Mouse (Mus musculus) right cerebral cortex, postnatal 4 days (tissue): ENCODE data around the gene Txn2.
A peak's percentile ranks its signal among the peaks of the same experiment; 100 is the strongest.

ENCODE experiments used
- DNase-seq: peaks from one replicate; pipeline ENCODE4 v3.0.0-alpha.2; 2022

The Txn2 gene

DNA sequence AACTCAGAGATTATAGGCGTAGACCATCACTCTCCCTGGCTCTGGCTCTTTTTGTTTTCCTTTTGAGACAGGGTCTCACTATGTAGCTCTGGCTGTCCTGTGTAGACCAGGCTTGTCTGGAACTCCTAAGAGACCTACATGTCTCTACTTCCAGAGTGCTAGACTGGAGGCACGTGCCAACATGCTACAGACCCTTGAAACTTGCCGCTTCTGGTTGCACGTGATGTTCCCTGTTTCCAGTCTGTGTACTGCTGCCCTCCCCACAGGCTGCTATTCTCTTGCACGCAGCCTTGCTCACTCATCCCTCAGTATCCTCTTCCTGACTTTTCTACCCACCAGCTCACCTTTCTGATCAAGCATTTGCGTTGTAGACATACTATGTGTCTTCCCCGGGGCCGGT lies 22.7 kb downstream of the Txn2 start:
- no peak for DNase-seq

- peak; percentile 34 for DNase-seq
These were observed 23.4 kb downstream of the Txn2 start for GRCm38 (mm10) chr15:77905275-77905970.

- no peak for DNase-seq
These were observed 24.4 kb downstream of the Txn2 start for GRCm38 (mm10) chr15:77904363-77904892.

- DNase-seq = no peak
These were observed 25.6 kb downstream of the Txn2 start for GRCm38 (mm10) chr15:77903176-77903575.

- no peak for DNase-seq
These were observed 33.9 kb downstream of the Txn2 start for GRCm38 (mm10) chr15:77894926-77895325.

DNA sequence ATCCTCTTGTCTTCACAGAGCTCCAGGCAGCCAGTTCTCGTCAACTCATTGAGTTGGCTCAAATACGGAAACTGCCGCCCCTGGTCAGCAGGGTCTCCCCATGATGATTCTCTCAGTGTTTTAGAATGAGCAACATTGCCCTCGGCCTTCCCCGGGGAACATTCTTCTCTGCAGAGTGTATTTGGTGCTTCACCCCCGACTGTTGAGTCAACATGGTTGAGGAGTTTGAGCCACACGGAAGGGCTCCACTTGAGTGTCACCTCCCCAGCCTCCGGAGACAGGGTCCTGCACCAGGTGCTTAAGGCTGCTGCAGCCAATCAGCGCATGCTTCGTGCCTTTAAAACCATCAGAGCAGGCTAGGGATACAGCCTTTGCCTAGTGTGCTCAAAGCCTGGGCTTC lies 35.5 kb downstream of the Txn2 start:
- DNase-seq = no peak

GRCm38 (mm10) chr15:77892420-77892819 lies 36.4 kb downstream of the Txn2 start:
- no peak for DNase-seq

GRCm38 (mm10) chr15:77891766-77892165 lies 37.0 kb downstream of the Txn2 start:
- no peak for DNase-seq

DNA sequence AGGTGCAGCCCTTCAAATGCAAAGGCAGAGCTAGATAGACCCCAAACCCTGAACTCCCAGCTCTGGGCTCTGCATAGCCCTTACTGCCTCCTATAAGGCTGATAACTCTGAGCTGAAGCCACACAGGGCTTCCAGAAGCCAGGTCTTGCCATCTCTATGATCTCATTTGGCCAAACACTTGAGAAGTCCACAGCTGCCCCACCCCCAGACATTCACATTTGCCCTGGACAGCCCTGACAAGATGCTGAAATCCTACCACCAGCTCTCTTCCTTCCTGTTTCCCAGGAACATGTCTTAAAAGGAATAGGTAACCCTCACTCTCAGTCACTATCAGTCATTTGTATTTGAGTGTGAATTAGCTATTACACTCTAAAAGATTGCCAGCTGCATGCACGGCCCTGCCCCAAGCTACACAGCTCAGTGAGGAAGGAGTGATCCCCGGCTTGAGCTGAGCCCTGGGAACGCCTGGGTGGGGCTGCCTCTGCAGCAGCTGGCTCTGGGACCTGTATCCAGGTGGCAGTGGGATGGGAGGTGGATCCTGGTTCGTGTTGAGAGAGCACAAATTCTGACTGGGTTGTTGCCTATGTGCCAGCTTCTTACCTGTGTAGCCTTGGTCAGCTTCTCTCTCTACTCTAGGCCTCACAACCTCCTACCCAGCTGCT lies 38.9 kb downstream of the Txn2 start:
- DNase-seq = no peak

GRCm38 (mm10) chr15:77888286-77888685 lies 40.5 kb downstream of the Txn2 start:
- DNase-seq = no peak

DNA sequence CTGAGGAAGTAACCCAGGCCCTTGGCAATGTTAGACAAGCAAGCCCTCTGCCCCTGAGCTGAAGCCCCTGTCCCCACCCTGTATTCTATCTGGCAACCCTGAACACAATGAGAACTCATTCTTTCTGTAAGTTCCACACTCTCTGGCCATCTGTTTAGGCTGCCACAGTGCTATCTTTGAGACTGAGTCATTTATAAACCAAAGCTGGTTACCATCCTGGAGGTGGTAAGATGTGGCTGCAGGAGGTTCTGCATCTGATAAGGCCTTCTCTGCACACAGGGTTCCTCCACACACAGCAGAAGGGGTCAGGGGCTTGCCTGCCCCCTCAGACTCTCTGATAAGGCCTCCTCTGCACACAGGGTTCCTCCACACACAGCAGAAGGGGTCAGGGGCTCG lies 41.7 kb downstream of the Txn2 start:
- no peak for DNase-seq

DNA sequence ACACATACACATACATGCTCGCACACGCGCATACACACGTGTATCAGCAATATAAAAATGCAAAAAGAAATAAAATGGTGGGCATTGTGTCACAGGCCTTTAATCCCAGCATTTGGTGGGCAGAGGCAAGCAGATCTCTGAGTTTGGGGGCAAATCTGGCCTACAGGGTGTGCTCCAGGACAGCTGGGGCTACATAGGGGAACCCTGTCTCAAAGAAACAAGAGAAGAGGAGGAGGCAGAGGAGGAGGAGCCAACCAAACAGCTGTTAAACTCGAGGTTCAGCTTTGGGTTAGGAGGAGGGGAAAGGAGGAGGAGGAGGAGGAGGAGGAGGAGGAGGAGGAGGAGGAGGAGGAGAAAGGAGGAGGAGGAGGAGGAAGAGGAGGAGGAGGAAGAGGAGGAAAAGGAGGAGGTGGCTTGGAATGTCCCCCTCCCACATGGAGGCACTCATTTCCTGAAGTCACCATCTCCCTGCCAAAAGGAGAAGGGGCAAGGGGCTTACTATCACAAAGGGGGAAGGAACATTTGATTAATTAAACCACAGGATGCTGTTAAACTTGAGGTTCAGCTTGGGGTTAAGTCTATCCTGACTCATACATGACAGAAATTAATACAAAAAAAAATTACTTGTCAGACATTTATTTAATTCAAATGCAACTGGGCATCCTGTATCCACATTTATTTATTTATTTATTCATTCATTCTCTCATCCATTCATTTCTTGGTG lies 42.3 kb downstream of the Txn2 start:
- DNase-seq = no peak

DNA sequence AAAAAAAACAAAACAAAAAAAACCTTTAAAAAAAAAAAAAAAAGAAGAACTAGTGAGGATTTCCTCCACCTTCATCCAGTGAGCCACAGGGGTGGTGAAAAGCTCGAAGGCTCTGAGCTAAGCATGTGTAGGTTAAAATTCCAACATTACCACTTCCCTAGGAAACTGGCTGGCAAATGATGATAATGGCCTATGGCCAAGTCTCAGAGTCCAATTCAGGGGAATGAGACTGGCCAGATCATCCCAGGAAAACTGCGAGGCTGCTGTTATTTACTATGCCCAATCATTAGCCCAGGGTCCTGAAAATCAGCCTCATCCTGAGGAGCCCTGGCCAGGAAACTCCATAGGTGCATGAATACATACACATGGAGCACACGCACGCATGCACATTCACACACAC lies 42.9 kb downstream of the Txn2 start:
- DNase-seq = no peak

- DNase-seq = no peak
These were observed 43.6 kb downstream of the Txn2 start for GRCm38 (mm10) chr15:77885159-77885558.

DNA sequence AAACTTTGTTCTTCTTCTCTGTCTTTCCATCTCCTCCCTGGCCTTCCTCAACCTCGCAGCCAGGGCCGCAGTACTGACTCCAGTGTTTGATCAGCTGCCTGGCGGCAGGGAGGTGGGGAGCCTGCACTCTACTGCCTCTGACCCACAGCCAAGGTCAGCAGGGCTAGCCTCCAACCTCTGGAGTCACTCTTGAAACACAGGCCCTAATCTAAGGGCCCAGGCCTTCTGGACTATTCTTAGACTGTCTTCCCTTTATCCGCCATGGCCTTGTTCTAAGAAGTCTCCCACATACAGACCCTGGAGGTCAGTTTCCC lies 45.2 kb downstream of the Txn2 start:
- DNase-seq = no peak

DNA sequence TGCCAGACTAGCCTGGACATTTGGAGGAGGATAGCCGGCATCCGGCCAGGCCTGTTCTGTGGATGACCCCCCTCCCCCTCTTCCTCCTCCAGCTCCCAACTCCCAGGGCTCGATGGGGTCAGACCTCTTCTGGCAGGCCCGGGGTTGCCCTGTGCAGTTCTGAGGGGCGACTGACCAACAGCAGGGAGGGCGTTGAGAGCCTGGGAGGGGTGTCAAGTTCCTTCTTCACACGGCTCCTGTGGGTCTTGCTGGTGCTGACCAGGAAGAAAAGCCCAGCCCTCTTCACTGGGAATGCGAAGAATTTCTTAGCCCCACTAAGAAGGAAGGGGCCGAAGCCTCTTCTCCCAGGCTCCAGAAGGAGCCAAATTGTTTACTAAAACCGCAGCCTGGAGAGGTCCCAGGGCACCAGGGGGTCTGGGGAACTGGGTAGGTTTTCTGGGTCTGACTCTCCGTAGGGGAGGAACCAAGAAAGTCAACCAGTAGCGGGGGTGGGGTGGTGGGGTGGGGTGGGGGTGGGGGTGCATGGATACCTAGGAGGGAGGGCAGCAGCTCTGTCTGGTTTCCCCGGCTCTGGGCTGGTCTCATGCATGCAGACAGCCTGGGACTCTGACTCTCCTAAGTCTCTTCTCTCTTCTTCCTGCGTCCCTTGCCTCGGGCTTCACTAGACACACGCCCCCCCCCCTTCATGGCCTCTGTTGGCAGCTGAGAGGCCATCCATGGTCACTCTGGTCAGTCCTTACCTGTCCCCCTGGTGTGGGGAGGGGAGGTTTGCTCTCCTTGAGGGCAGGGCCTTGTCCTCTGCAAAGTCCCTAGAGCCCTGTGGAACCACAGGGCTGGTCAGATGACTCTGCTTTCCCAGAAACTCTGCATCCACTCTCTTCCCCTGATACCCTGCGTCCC lies 45.8 kb downstream of the Txn2 start:
- no peak for DNase-seq

DNA sequence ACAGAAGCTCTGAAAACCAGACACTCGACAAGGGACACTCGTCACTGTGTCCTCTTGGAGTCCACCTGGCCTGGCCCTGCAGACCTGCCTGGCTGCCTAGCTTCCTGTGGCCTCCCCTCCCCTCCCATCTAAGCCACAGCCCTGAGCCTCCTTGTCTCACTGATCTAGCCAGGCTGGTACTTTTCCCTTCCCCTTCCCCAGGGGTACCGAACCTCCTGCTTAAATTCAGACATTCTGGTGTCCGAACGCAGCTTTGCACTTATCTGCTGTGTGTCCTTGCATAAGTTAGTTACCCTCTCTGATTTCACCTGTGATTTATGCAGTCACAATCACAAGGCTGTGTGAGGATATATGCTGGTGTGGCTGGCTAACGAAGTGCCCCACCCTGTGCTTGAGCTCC lies 46.5 kb downstream of the Txn2 start:
- DNase-seq = no peak

DNA sequence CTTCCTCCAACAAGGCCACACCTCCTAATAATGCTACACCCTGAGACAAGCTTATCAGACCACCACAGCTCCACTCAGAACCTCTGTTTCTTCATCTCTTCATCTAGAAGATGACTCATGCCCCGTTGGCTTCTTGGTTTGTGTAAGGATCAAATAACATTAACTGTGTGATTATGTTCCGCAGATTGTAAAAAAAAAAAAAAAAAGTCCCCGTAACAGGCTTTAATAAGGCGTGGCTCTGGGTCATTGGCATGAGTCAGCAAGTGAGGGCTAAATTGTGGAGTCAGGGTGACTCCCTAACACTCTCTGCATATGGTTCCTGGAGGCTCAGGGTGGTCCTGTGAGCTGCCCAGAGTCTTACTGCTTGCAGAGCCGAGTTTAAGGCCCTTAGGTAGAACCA lies 47.1 kb downstream of the Txn2 start:
- no peak for DNase-seq

GRCm38 (mm10) chr15:77880738-77881137 lies 48.1 kb downstream of the Txn2 start:
- no peak for DNase-seq

- no peak for DNase-seq
These were observed 49.0 kb downstream of the Txn2 start for GRCm38 (mm10) chr15:77879756-77880155.

DNA sequence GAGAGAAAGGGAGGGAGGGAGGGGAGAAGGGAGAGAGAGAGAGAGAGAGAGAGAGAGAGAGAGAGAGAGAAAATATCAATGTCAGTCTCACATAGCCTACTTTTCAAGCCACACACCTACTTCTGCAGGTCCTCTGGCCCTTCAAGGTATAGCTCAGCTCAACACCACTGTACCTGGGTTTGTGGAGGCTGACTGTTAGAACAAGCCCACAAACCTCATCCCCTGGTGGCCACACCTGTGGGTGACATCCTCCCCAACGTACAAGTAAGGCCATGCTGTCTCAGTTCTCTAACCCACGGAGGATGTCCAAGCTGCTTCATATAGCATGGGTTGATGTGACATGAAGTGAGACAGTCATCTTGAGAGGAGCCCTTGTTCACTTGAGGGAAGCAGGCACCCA lies 51.6 kb downstream of the Txn2 start:
- DNase-seq = no peak

DNA sequence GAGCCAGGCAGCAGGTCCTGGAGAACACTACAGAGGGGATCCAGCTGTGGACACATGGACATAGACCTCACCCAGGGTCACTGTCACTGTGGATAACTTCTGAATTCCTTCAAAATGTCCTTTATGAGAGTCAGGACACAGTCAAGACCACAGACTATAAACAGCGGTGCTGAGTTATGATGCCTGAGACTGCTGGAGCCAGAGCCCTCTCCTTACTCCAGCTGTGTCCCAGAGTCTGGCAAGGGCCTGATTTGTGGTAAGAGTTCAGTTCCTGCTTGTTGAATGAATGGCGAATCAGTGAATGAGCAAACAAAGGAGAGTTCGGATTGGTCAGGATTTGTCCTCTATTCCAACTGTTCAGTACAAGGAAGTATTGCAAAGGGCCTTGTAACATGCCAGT lies 52.1 kb downstream of the Txn2 start:
- no peak for DNase-seq

DNA sequence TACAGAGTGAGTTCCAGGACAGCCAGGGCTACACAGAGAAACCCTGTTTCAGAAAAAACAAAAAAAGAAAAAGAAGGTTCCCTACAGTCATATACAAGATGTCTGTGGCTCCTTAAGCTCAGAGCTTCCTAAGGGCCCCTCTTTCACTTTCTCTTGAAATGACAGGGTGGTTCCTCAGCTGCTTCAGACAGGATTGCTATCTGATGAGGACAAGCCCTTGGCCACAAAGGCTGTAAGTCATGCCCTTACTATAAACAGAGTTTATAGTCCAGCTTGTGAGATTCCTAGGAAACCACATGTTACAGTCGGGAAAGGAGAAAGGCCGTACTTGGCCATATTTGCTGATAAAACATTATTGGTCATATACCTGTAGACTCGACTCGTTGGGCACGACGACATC lies 52.9 kb downstream of the Txn2 start:
- no peak for DNase-seq
